Mouse (Mus musculus): Measurements from ENCODE around the gene 1110004F10Rik. TPM values are rescaled to one million over a fixed set of nuclear protein-coding genes. Genes with fewer than 3 reads are reported as not detected.

1110004F10Rik gene
- polyA plus RNA-seq, 1 experiment: 69.7 TPM

DNA sequence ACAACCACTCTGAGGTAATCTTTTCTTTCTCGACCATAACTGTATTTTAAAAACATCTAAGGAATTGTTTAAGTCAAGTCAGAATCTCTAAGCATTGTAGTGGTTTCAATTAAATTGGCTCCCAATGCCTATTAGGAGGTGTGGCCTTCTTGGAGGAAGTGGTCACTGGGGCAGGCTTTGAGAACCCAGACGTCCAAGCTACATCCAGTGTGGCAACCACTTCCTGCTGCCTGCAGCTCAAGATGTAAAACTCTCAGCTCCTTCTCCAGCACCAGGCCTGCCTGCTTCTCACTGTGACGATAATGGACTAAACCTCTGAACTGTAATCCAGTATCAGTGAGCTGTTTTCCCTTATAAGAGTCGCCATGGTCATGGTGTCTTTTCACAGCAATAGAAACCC is 110.4 kb downstream of the 1110004F10Rik start:
- H3K79me2 ChIP-seq (ENCODE audit: control insufficient read depth, insufficient read depth): no peaks in the 10 kb centered on the region
- no peaks in the 10 kb centered on the region for H3K36me3 ChIP-seq (ENCODE audit: control insufficient read depth, insufficient read depth)
- H3K27me3 ChIP-seq (ENCODE audit: control insufficient read depth, insufficient read depth, insufficient read length): no peaks in the 10 kb centered on the region
- H3ac ChIP-seq (ENCODE audit: control insufficient read depth, insufficient read length): no peak overlapping the region
- no peak overlapping the region for H3K4me3 ChIP-seq
- TF ChIP-seq MYOG (IDR thresholded peaks at IDR 0.05; ENCODE audit: control insufficient read depth in 1 of 3, insufficient read depth in 1 of 3, insufficient read length in 2 of 3, low read depth in 2 of 3) (no peak), TCF3 (IDR thresholded peaks at IDR 0.05; ENCODE audit: insufficient read length, low read depth) (no peak), TCF12 (IDR thresholded peaks at IDR 0.05; ENCODE audit: insufficient read depth, poor library complexity, severe bottlenecking) (no peak), E2F4 (IDR thresholded peaks at IDR 0.05; ENCODE audit: insufficient read depth) (no peak)
- H3K4me2 ChIP-seq (ENCODE audit: low read depth): no peak overlapping the region

GRCm38 (mm10) chr7:116153781-116154368 is 114.7 kb downstream of the 1110004F10Rik start:
- Histone ChIP-seq H3K4me3 (no peak overlapping the region), H3K27me3 (ENCODE audit: control insufficient read depth, insufficient read depth, insufficient read length) (peaks cover 16% of the 10 kb centered on the region)
- TF ChIP-seq POLR2A (IDR thresholded peaks at IDR 0.05; ENCODE audit: insufficient read length, low read depth): no peak
- no peak for TF ChIP-seq TCF12 (IDR thresholded peaks at IDR 0.05; ENCODE audit: insufficient read depth, poor library complexity, severe bottlenecking)
- no peak for TF ChIP-seq TCF3 (IDR thresholded peaks at IDR 0.05; ENCODE audit: insufficient read length, low read depth)
- TF ChIP-seq MAX (IDR thresholded peaks at IDR 0.05; ENCODE audit: low read depth): no peak
- no peak for TF ChIP-seq CEBPB (IDR thresholded peaks at IDR 0.05; ENCODE audit: insufficient read depth, poor library complexity, severe bottlenecking)
- no peak for TF ChIP-seq SRF (IDR thresholded peaks at IDR 0.05; ENCODE audit: control insufficient read depth, insufficient read length, low read depth)
- no peak for TF ChIP-seq USF1 (IDR thresholded peaks at IDR 0.05; ENCODE audit: low read depth)
- TF ChIP-seq REST (IDR thresholded peaks at IDR 0.05; ENCODE audit: insufficient read depth, insufficient read length): no peak
- no peak for TF ChIP-seq E2F4 (IDR thresholded peaks at IDR 0.05; ENCODE audit: insufficient read depth)

More at GRCm38 (mm10) chr7:116153781-116154368, 114.7 kb downstream of the 1110004F10Rik start:
- H3K79me2 ChIP-seq (ENCODE audit: control insufficient read depth, insufficient read depth): no peaks in the 10 kb centered on the region
- no peak overlapping the region for H3ac ChIP-seq (ENCODE audit: control insufficient read depth, insufficient read length)
- no peaks in the 10 kb centered on the region for H3K36me3 ChIP-seq (ENCODE audit: control insufficient read depth, insufficient read depth)
- H3K4me2 ChIP-seq (ENCODE audit: low read depth): no peak overlapping the region

Other genes with a start within 250 kb of the 1110004F10Rik start
- 0.11 TPM for gene Sox6, start 601 bp upstream of the 1110004F10Rik start, polyA plus RNA-seq (2012; fragmentation: generic; extraction: Trizol)
- gene Gm4353, start 45.2 kb downstream of the 1110004F10Rik start, polyA plus RNA-seq (2012; fragmentation: generic; extraction: Trizol): 9.3 TPM